Mouse (Mus musculus) lung, postnatal 36 days (tissue): ENCODE data around the gene Zfp69.

Experiments
- DNase-seq: peaks from one replicate; pipeline ENCODE4 v3.0.0; 2022; ENCODE audit warnings: mixed read lengths

The Zfp69 gene

DNA sequence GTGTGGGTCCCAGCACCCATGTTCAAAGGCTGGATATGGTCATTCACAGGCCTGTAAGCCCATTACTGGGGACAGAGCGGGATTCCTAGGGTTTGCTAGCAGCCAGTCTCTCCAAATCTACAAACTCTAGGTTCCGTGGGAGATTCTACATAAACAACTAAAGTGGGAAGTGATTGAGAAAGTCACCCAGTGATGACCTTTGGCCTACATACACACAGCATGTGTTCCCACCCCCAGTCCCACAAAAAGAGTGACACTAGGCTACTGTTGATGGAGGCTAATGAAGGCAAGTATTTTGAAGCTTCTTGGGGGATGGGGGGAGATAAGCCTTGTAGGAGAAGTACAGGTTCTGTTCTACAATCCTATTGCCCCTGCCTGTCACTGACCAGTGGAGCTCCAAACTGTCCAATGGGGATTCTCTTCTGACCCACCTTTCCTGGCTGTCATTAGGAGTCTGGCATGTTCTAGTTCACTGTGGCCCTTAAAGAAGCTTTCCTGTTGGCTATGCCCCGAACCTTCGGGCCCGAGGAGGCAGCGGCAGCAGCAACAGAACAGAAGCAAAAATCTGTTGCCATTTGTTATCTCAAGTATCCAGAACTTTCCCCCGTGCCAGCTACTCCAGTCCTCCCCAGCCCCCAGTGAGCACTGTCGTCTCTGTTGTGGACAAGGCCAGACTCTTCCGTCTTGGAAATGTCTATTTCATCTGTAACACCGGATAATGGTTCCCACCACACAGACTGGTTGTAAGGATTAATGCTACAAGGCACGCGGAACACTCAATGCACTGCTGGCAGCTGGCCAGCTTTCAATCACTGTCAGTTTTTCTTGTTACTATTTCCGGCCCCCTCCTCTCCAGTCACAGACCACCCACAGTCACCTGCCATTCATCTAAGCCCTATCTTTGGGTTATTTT lies 66.0 kb downstream of the Zfp69 start:
- DNase-seq: no peak

DNA sequence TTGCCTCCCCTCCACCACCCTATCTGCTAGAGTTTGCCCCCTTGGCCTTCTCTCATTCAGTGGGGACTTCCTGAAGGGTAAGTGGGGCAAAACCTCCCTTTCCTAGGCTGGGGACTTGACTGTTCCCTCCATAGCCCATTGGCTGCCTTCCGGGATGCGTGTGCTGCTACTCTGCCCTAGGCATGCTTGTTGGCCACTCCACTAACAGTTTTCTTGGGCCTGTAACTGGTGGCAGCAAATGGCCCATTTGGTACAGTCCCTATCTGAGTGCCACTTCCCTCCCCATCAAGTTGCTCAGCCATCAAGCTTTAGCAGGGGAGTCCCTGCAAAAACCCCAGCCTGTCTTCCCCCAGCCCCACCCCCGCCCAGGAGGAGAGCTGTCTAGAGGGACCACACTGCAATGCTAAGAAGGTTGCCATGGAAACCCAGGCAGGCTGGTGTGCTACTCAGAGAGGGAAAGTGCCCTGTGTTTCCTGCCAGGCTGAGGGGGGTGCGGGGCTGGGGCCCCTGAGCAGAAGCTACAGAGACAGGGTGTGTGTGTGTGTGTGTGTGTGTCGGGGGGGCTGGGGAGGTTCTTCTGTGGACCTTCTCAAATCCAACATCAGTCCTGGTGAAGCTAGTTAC lies 69.4 kb downstream of the Zfp69 start:
- DNase-seq: no peak

DNA sequence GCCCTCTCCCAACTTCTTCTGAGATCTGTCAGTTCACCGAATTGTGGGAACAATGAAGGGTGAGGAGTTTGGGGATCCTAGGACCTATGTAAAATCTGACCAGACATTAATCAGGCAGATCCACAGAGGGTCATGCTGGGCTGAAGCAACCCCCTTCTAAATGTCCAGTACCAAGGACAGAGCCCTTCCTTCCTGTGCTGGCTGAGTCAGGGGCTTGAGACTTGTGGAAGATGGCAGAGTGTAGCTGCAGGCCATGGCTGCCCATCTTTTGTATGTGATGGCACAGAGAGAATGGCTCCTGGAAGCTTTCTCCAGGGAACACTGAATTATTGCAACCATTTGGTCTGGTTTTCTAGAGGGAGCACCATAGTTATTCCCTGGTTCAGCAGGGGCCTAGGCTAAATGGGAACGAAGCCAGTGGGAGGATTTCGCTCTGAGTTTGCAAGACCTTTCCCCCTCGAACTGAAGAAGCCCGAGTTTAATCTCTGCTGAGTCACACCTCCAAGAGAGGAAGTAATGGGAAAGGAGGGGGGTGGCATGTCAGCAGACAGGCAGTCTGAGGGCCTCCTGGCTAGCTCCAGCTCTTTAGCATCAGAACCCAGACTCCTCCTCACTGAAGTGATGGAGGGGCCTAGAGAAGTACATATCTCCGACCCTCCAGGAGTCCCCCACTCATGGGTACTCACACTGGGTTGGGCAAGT lies 70.6 kb downstream of the Zfp69 start:
- peak; percentile 9 for DNase-seq
